Mouse (Mus musculus) olfactory bulb, adult 2 months (tissue): Measurements from ENCODE around the gene Slit3. TPM values are rescaled to one million over a fixed set of nuclear protein-coding genes. Genes with fewer than 3 reads are reported as not detected.

ENCODE experiments used
- H3K27ac ChIP-seq: fragments of 200-500 bp; 2 replicates; pipeline ENCODE4 v1.5.1; 2012; ENCODE audit warnings: low read depth, low read length; ENCODE audit not compliant: insufficient read depth
- H3K4me1 ChIP-seq: fragments of 200-500 bp; 2 replicates; pipeline ENCODE4 v1.6.1; 2012; ENCODE audit warnings: low read length; ENCODE audit not compliant: control insufficient read depth, insufficient read depth
- H3K4me3 ChIP-seq: fragments of 200-500 bp; 2 replicates; pipeline ENCODE4 v1.5.1; 2012; ENCODE audit warnings: mild to moderate bottlenecking, low read depth, low read length, moderate library complexity; ENCODE audit not compliant: insufficient read depth
- CTCF ChIP-seq: fragments of 200-500 bp; IDR thresholded peaks from 2 replicates; pipeline ENCODE4 v1.5.1; 2012; ENCODE audit warnings: low read depth, mild to moderate bottlenecking, low read length, moderate library complexity; ENCODE audit not compliant: insufficient read depth
- POLR2A ChIP-seq: fragments of 200-500 bp; IDR thresholded peaks from 2 replicates; pipeline ENCODE4 v1.6.1; 2012; ENCODE audit warnings: mild to moderate bottlenecking, low read depth, low read length, moderate library complexity; ENCODE audit not compliant: insufficient read depth
- WGBS: fragments of 180-500 bp; shearing (Covaris S2); methylation state at CpG from one replicate; pipeline ENCODE4 v1.1.7; 2018; 5-methylcytosine and 5-hydroxymethylcytosine counted together
- polyA plus RNA-seq: library from polyadenylated mRNA; stranded (reverse); fragments of >200 nt; gene quantifications from 2 replicates; pipeline ENCODE4 v1.2.4, GENCODE M21; 2012; ENCODE audit warnings: low replicate concordance; ENCODE audit not compliant: missing spikeins, insufficient read depth, insufficient read length

Slit3 gene
- polyA plus RNA-seq, 1 experiment: not detected

DNA sequence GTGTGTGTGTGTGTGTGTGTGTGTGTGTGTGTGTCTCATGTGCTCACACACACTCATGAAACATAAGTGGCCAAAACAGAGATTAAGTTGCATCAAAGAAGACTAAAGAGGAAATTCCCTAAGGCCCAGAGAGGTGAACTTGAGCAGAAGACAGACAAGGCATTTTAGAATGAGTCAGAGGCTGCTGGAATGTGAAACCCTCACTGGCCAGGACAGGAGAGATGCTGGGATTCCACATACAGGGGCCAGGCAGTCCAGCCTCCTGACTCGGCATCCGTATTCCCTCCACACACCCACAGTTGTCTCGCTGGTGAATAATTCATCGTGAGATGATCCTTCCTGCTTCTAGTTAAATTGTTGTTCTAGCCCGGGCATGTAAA, 352.6 kb downstream of the Slit3 start:
- Histone ChIP-seq H3K27ac (no peak overlapping the region), H3K4me3 (no peak overlapping the region), H3K4me1 (no peaks in the 10 kb centered on the region)
- no peak for TF ChIP-seq CTCF
- TF ChIP-seq POLR2A: no peak
- 90% methylated on average over 5 of the region's 5 CpGs for WGBS

DNA sequence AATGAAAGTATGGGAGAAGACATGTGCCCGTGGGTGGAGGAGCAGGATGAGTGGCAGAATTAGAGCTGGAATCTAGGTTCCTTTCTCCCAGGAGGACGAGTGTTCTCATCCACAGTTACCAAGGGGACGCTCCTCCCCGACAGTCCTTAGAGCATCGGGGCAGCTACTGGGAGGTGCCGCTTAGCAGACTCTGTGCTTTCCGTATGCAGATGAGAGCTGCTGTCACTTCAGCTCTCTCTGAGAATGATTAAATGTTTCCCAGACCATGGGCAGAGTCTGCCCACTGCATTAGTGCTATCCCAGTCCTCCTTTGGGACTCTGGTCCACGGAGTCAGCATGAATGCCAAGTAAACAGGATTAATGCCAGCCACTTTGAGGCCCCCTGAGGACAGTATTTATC, 359.1 kb downstream of the Slit3 start:
- WGBS: 51% methylated on average over 8 of the region's 8 CpGs
- TF ChIP-seq CTCF (no peak), POLR2A (no peak)

DNA sequence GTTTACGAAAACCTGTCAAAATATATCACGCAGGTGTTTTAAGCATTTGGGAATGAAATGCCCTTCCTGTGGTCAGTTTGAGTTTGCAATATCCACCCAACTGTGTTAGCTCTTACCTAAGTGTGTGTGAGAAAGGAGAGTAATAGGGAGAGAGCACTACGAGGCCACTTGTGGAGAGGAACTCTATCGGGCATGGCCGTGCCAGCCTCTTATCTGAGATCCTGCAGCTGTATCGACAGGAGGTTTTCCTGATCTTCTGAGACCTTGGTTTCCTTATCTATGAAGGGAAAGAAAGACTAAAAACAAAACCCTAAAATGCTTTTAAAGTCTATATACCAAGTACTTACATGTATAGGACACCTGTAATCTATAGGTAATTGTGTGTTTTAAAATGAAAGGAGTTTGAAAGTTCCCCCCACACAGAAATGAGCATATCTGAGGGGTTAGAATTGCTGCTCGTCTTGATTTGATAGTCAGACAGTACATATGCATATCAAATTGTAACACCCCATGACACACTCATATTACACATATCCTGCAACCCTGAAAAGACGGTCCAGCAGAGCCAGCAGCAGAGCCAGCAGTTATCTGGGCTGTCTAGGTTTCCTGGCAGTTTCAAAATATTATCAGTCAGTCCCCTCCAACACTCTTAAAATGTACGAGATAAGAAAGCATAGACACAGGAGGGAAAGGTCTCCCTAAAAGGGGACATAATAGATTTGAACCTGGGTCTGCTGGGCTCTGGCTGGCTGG, 360.8 kb downstream of the Slit3 start:
- TF ChIP-seq CTCF (no peak), POLR2A (no peak)
- 94% methylated on average over 9 of the region's 9 CpGs for WGBS
- Histone ChIP-seq H3K4me3 (no peak overlapping the region), H3K4me1 (peaks cover 3% of the 10 kb centered on the region; the same call in 1 of the 2 replicates), H3K27ac (no peak overlapping the region)

More for the DNA sequence above, 359.1 kb downstream of the Slit3 start:
- Histone ChIP-seq H3K4me3 (no peak overlapping the region), H3K4me1 (no peaks in the 10 kb centered on the region), H3K27ac (no peak overlapping the region)

DNA sequence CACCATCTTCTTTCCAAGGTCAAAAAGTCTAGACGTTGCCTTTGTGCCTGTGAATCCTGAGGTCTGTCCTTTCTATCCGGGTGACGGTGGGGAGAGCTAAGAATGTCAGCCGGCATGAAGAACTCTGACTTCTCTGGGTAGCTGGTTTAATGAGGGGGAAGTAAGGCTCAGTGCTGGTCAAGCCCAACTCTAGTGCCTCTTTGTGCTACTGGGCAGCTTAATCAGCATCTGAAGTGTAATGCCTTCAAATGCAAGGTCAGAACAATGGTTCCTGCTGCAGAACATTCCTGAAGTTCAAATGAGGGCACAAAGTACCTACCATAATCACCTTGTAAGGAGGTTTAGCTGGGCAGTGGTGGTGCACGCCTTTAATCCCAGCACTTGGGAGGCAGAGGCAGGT, 366.9 kb downstream of the Slit3 start:
- Histone ChIP-seq H3K4me1 (peaks cover 6% of the 10 kb centered on the region; the same call in 1 of the 2 replicates), H3K4me3 (no peak overlapping the region), H3K27ac (no peak overlapping the region)
- TF ChIP-seq CTCF (no peak), POLR2A (no peak)
- WGBS: 87% methylated on average over 5 of the region's 5 CpGs

- TF ChIP-seq POLR2A (no peak), CTCF (no peak)
- Histone ChIP-seq H3K4me3 (no peak overlapping the region), H3K4me1 (peaks cover 3% of the 10 kb centered on the region; the same call in 1 of the 2 replicates), H3K27ac (no peak overlapping the region)
- 79% methylated on average over 5 of the region's 5 CpGs for WGBS
Measured at GRCm38 (mm10) chr11:35491701-35492100, 370.7 kb downstream of the Slit3 start.

- Histone ChIP-seq H3K4me3 (no peak overlapping the region), H3K27ac (no peak overlapping the region), H3K4me1 (no peaks in the 10 kb centered on the region)
- 73% methylated on average over 10 of the region's 10 CpGs for WGBS
- no peak for TF ChIP-seq CTCF
- no peak for TF ChIP-seq POLR2A
Measured at GRCm38 (mm10) chr11:35496874-35497273, 375.9 kb downstream of the Slit3 start.

DNA sequence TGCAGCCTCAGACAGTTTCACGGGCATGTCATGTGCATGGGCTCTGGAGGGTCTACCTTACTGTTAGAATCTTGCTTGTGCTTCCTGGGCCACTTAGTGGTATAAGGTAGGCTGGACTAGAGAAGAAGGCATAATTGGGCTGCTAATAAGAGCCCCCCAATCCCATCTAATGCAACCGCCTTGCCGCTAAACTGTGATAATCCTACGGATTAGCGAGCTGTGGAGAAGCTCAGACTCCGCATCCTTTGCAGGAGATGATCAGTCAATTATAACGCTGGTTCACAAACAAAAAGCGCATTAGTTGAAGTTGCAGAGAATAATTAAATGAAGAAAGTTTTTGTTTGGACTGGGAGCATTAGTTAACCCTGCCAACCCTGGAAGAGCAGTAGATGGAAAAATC, 376.9 kb downstream of the Slit3 start:
- no peak overlapping the region for H3K27ac ChIP-seq
- no peak overlapping the region for H3K4me3 ChIP-seq
- no peak for TF ChIP-seq POLR2A
- no peak for TF ChIP-seq CTCF
- no peaks in the 10 kb centered on the region for H3K4me1 ChIP-seq
- WGBS: 74% methylated on average over 8 of the region's 8 CpGs

GRCm38 (mm10) chr11:35502128-35502527, 381.1 kb downstream of the Slit3 start:
- no peak overlapping the region for H3K4me3 ChIP-seq
- no peaks in the 10 kb centered on the region for H3K4me1 ChIP-seq
- WGBS: 70% methylated on average over 3 of the region's 3 CpGs
- TF ChIP-seq POLR2A (no peak), CTCF (no peak)
- H3K27ac ChIP-seq: no peak overlapping the region

GRCm38 (mm10) chr11:35504051-35504450, 383.0 kb downstream of the Slit3 start:
- Histone ChIP-seq H3K4me1 (no peaks in the 10 kb centered on the region), H3K27ac (no peak overlapping the region), H3K4me3 (no peak overlapping the region)
- no peak for TF ChIP-seq POLR2A
- no peak for TF ChIP-seq CTCF
- 32% methylated on average over 5 of the region's 5 CpGs for WGBS
